Mouse (Mus musculus) stomach, embryonic 16.5 days (tissue): ENCODE results near the gene Tmem235. TPM values are rescaled to one million over a fixed set of nuclear protein-coding genes. Genes with fewer than 3 reads are reported as not detected.
A peak's percentile ranks its signal among the peaks of the same experiment; 100 is the strongest.

Source experiments
- ATAC-seq: fragments of 200-750 bp; cut with Nextera tagmentation; 2 replicates; pipeline ENCODE4 v1.8.0; 2017; ENCODE audit warnings: moderate number of reproducible peaks, moderate TSS enrichment; ENCODE audit not compliant: insufficient read depth, low FRiP score
- H3K27ac ChIP-seq: fragments of 300-500 bp; sonication (generic); 2 replicates; pipeline ENCODE4 v1.5.1; 2014; ENCODE audit warnings: low read length
- H3K27me3 ChIP-seq: fragments of 300-500 bp; sonication (generic); 2 replicates; pipeline ENCODE4 v1.6.1; 2014; ENCODE audit warnings: low read length, control low read depth, mixed read lengths; ENCODE audit not compliant: control insufficient read depth, insufficient read depth
- H3K36me3 ChIP-seq: fragments of 300-500 bp; sonication (generic); 2 replicates; pipeline ENCODE4 v1.6.1; 2014; ENCODE audit warnings: low read length; ENCODE audit not compliant: control insufficient read depth, insufficient read depth
- H3K4me1 ChIP-seq: fragments of 300-500 bp; sonication (generic); 2 replicates; pipeline ENCODE4 v1.6.1; 2014; ENCODE audit warnings: low read length, control low read depth, mixed read lengths; ENCODE audit not compliant: control insufficient read depth, insufficient read depth
- H3K4me2 ChIP-seq: fragments of 300-500 bp; sonication (generic); 2 replicates; pipeline ENCODE4 v1.6.1; 2014; ENCODE audit warnings: low read depth, low read length, mixed read lengths
- H3K4me3 ChIP-seq: fragments of 300-500 bp; sonication (generic); replicated peaks from 2 replicates; pipeline ENCODE4 v1.5.1; 2014; ENCODE audit warnings: mild to moderate bottlenecking, low read length
- H3K9ac ChIP-seq: fragments of 300-500 bp; sonication (generic); 2 replicates; pipeline ENCODE4 v1.6.1; 2014; ENCODE audit warnings: low read length
- H3K9me3 ChIP-seq: fragments of 300-500 bp; sonication (generic); replicated peaks from 2 replicates; pipeline ENCODE4 v1.6.1; 2016; ENCODE audit warnings: low read length, control low read depth; ENCODE audit not compliant: control insufficient read depth
- WGBS: fragments of 180-500 bp; shearing (Covaris S2); extraction: QIAGEN DNeasy Blood & Tissue Kit; methylation state at CpG from one replicate; pipeline ENCODE4 v1.1.7; 2014; 5-methylcytosine and 5-hydroxymethylcytosine counted together
- polyA plus RNA-seq: library from polyadenylated mRNA; unstranded; fragments of >200 nt; fragmentation: Nextera tagmentation; extraction: Ambion mirVana; gene quantifications from 2 replicates; pipeline ENCODE4 v1.2.1, GENCODE M21; 2015

Tmem235 gene
- polyA plus RNA-seq, 1 experiment from 2014 or later, result not detected

DNA sequence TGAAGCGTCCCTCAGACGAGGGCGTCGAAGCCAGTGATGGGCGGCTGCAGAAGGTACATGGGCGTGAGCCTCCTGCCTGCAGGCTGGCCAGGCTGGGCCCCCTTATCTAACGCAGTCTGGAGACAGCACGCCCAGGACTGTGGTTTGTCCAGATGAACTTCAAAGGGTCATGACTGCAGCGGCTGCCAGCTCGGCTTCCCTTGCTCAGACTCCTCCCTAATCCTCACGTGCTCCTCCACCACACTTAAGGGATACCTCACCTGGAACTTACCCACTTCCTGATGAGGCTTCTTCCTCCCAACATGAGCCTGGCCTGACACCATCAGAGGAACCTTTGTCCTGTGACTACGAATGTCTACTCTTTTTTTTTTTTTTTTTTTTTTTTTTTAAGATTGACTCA is 54.0 kb downstream of the Tmem235 start:
- H3K9ac ChIP-seq, result 0 out of 2 replicates have a peak overlapping the region, but pooled peaks have one; percentile 4
- H3K27me3 ChIP-seq, result no peaks in the 10 kb centered on the region
- 0 out of 2 replicates have a peak, but pooled peaks cover 6% of the 10 kb centered on the region for H3K9me3 ChIP-seq
- H3K4me3 ChIP-seq, result no peak overlapping the region
- H3K36me3 ChIP-seq, result no peaks in the 10 kb centered on the region
- H3K27ac ChIP-seq, result no peak overlapping the region
- 0 out of 2 replicates have a peak, but pooled peaks have one; percentile 24 for ATAC-seq
- peaks cover 9% of the 10 kb centered on the region for H3K4me1 ChIP-seq
- H3K4me2 ChIP-seq, result no peak overlapping the region
- 58% methylated on average over 12 of the region's 12 CpGs for WGBS

Other genes with a start within 250 kb of the Tmem235 start
- 10.2 and 10.5 TPM in 2 replicates for gene Tnrc6c, start 206.5 kb upstream of the Tmem235 start, polyA plus RNA-seq
- 3.2 and 3.7 TPM in 2 replicates for gene Tmc8, start 78.7 kb upstream of the Tmem235 start, polyA plus RNA-seq
- gene Tmc6, start 78.6 kb upstream of the Tmem235 start, polyA plus RNA-seq, result 31.6 and 36.8 TPM in 2 replicates
- gene 6030468B19Rik, start 63.1 kb upstream of the Tmem235 start, polyA plus RNA-seq, result 2.5 and 4.7 TPM in 2 replicates
- gene Gm20708, start 51.1 kb upstream of the Tmem235 start, polyA plus RNA-seq, result 0.16 and 0.68 TPM in 2 replicates
- 129 and 157 TPM in 2 replicates for gene Syngr2, start 51.1 kb upstream of the Tmem235 start, polyA plus RNA-seq
- gene Afmid, start 34.8 kb upstream of the Tmem235 start, polyA plus RNA-seq, result 6.8 and 8.5 TPM in 2 replicates
- 120 and 128 TPM in 2 replicates for gene Tk1, start 34.7 kb upstream of the Tmem235 start, polyA plus RNA-seq
- 230 and 247 TPM in 2 replicates for gene Birc5, start 11.5 kb upstream of the Tmem235 start, polyA plus RNA-seq
- gene Tha1, start 12.7 kb downstream of the Tmem235 start, polyA plus RNA-seq, result 6.8 and 8.2 TPM in 2 replicates
- 16.1 and 17.4 TPM in 2 replicates for gene Socs3, start 109.3 kb downstream of the Tmem235 start, polyA plus RNA-seq
- 32.1 and 37.1 TPM in 2 replicates for gene Pgs1, start 125.5 kb downstream of the Tmem235 start, polyA plus RNA-seq